Mouse (Mus musculus) heart, adult 2 months (tissue): ENCODE measurements around the gene Mob3b. TPM values are rescaled to one million over a fixed set of nuclear protein-coding genes. Genes with fewer than 3 reads are reported as not detected.
"Not testable (repeated sequence)": the region's sequence is repeated elsewhere in the genome, so short reads cannot be mapped to it uniquely, and the experiment has no call there.

Experiments used
- DNase-seq, 2 experiments: peaks; one replicate each; pipeline ENCODE4 v3.0.0; 2021
- H3K27ac ChIP-seq: fragments of 200-600 bp; 2 replicates; pipeline ENCODE4 v1.8.1; 2022
- H3K27me3 ChIP-seq: fragments of 200-500 bp; 2 replicates; pipeline ENCODE4 v1.6.1; 2012; ENCODE audit warnings: mild to moderate bottlenecking, low read length, inconsistent platforms, mixed read lengths; ENCODE audit not compliant: control insufficient read depth, insufficient read depth
- H3K36me3 ChIP-seq: fragments of 200-500 bp; 2 replicates; pipeline ENCODE4 v1.6.1; 2012; ENCODE audit warnings: low read length, inconsistent platforms; ENCODE audit not compliant: control insufficient read depth, insufficient read depth
- H3K4me1 ChIP-seq: fragments of 200-500 bp; 2 replicates; pipeline ENCODE4 v1.6.1; 2011; ENCODE audit warnings: low read length; ENCODE audit not compliant: control insufficient read depth, insufficient read depth
- H3K4me3 ChIP-seq: fragments of 200-600 bp; 2 replicates; pipeline ENCODE4 v1.8.1; 2022
- H3K79me2 ChIP-seq: fragments of 200-500 bp; replicated peaks from 2 replicates; pipeline ENCODE4 v1.6.1; 2012; ENCODE audit warnings: mild to moderate bottlenecking, inconsistent platforms, low read length, moderate library complexity, mixed read lengths; ENCODE audit not compliant: control insufficient read depth, insufficient read depth
- H3K9ac ChIP-seq: fragments of 200-500 bp; 2 replicates; pipeline ENCODE4 v1.6.1; 2012; ENCODE audit warnings: low read depth, mild to moderate bottlenecking, control low read depth, inconsistent platforms, low read length, mixed read lengths
- CTCF ChIP-seq: fragments of 200-600 bp; IDR thresholded peaks from 2 replicates; pipeline ENCODE4 v1.8.1; 2022; ENCODE audit warnings: antibody characterized with exemption, mild to moderate bottlenecking, moderate library complexity
- EP300 ChIP-seq: fragments of 200-500 bp; IDR thresholded peaks from 2 replicates; pipeline ENCODE4 v1.6.1; 2011; ENCODE audit warnings: low read depth, low read length, control low read depth; ENCODE audit not compliant: insufficient read depth
- POLR2A ChIP-seq: fragments of 200-500 bp; IDR thresholded peaks from 2 replicates; pipeline ENCODE4 v1.6.1; 2011; ENCODE audit warnings: mild to moderate bottlenecking, low read depth, low read length, control low read depth; ENCODE audit not compliant: insufficient read depth
- WGBS: fragments of 180-500 bp; shearing (Covaris S2); methylation state at CpG from one replicate; pipeline ENCODE4 v1.1.7; 2018; 5-methylcytosine and 5-hydroxymethylcytosine counted together
- intact Hi-C: fragments of 180-260 bp; cut with DNase I; formaldehyde crosslinking; loops from one replicate; pipeline ENCODE4 v1.15.1; 2025
- polyA plus RNA-seq: library from polyadenylated mRNA; depleted of rRNA; stranded (reverse); fragments of >200 nt; gene quantifications from 2 replicates; pipeline ENCODE4 v1.2.3, GENCODE M21; 2012
- total RNA-seq, 2 experiments: library from RNA; stranded (reverse); gene quantifications; 2 replicates each; pipeline ENCODE4 v1.2.3; 2021

Mob3b gene
- total and polyA plus RNA-seq, 3 experiments: 0.66 to 1.4 (median 1.2) TPM

- DNase-seq: no peak
- Histone ChIP-seq H3K79me2 (no peaks in the 10 kb centered on the region), H3K4me1 (no peaks in the 10 kb centered on the region), H3K27me3 (no peaks in the 10 kb centered on the region), H3K36me3 (no peaks in the 10 kb centered on the region), H3K27ac (no peak overlapping the region), H3K4me3 (no peak overlapping the region), H3K9ac (no peak overlapping the region)
- intact Hi-C loops: loop anchor here (5.0 kb wide), 1 partner anchor 46 kb away; no protein-coding TSS in a partner anchor
- 65% methylated on average over 15 of the region's 15 CpGs for WGBS
- TF ChIP-seq CTCF (peak; percentile 57), EP300 (no peak), POLR2A (no peak)
Observed at GRCm38 (mm10) chr4:34960781-34961560, 196.3 kb downstream of the Mob3b start.

DNA sequence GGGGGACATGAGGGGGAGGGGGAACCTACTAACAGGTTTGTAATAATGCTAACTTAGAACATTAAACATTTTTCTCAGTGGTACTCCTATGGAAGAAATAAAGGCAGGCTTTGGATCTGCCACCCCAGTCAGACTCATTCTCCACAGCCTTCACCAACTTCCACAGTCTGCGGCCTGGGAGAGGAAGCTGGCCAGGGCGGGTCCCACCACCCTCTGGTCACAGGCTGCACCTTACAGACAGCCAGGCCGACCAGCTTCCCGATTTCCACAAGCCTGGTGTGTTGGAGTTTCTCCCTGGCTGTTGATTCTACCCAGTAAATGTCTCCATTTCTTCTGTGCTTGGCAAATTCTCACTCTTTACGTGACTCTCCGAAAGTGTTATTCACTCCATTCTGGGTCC, 197.8 kb downstream of the Mob3b start:
- H3K36me3 ChIP-seq: no peaks in the 10 kb centered on the region
- TF ChIP-seq CTCF (no peak), EP300 (no peak), POLR2A (no peak)
- H3K27ac ChIP-seq: no peak overlapping the region
- H3K79me2 ChIP-seq: no peaks in the 10 kb centered on the region
- H3K9ac ChIP-seq: no peak overlapping the region
- H3K4me3 ChIP-seq: no peak overlapping the region
- WGBS: 77% methylated on average over 6 of the region's 6 CpGs
- H3K4me1 ChIP-seq: no peaks in the 10 kb centered on the region
- intact Hi-C loops: loop anchor here (2.0 to 10.0 kb wide), 2 partner anchors 233 to 415 kb away; no protein-coding TSS in a partner anchor
- DNase-seq: peak in 1 of 2 experiments; percentile 33
- no peaks in the 10 kb centered on the region for H3K27me3 ChIP-seq

DNA sequence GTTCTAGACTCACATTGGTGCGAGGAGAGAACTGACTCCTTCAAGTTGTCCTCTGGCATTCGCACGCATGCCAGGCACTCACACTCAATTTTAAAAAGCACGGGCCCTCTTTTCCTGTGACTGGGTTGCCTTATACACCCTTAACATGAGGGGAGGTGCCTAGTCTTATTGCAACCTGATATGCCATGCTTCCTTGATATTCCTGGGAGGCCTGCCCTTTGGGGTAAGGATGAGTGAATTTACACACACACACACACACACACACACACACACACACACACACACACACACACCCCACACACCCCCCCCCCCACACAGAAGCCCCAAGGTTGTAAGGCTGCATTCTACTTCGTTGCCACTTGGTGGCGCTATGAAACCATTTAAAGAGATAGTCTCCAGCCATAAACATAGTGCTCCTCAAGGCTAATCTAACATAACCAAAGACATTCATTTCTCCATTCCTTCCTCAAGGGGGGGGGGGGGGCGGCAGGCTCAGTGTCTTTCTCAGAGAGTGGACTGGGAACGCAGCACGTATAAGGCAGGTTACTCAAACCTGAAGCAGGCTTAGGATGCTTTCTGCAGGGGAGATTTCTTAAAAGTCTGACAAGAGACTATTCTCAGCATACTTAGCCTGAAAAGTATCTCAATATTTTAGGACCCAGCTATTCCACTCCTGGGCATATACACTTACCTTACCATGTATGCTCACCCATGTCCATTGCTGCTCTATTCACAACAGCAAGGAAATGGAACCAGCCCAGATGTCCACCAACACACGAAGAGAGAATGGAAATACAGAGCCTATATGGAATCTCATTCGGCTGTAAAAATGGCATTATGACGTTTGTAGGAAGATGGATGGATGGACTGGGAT, 198.9 kb downstream of the Mob3b start:
- H3K36me3 ChIP-seq: no peaks in the 10 kb centered on the region
- intact Hi-C loops: loop anchor here (1.0 to 10.0 kb wide), 3 partner anchors 199 to 416 kb away; partner anchors contain the start of gene Mob3b
- H3K4me1 ChIP-seq: no peaks in the 10 kb centered on the region

DNA sequence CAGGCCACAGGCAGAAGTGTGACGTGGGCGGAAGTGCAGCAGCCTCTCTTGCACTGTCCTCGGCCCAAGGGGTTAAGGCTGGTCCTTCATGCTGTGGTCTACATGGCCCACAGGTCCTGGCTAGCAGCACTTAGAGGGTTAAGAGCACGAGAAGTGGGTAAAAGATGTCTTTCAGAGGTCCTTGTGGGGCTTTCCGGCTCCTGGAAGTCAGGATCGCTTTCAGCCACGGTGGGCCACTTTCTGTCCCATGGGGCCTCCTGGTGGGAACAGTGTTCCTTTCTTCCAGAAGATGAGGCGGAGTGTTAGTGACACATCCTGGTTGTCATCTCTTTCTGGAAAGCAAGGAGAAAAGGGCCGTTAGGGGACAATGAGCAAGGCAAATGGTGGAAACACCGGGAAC, 203.6 kb downstream of the Mob3b start:
- Histone ChIP-seq H3K27me3 (no peaks in the 10 kb centered on the region), H3K4me1 (no peaks in the 10 kb centered on the region), H3K79me2 (no peaks in the 10 kb centered on the region), H3K36me3 (no peaks in the 10 kb centered on the region), H3K9ac (no peak overlapping the region), H3K4me3 (no peak overlapping the region), H3K27ac (no peak overlapping the region)
- DNase-seq: no peak
- no peak for TF ChIP-seq POLR2A
- TF ChIP-seq EP300: no peak
- TF ChIP-seq CTCF: no peak
- WGBS: 79% methylated on average over 10 of the region's 10 CpGs
- intact Hi-C loops: loop anchor here (10.0 kb wide), 1 partner anchor 421 kb away; no protein-coding TSS in a partner anchor

More for the DNA sequence above, 198.9 kb downstream of the Mob3b start:
- WGBS: 41% methylated on average over 12 of the region's 12 CpGs
- peak; percentile 44 to 50 for DNase-seq
- TF ChIP-seq POLR2A: no peak
- no peak for TF ChIP-seq EP300
- peak; percentile 54 for TF ChIP-seq CTCF
- no peaks in the 10 kb centered on the region for H3K27me3 ChIP-seq
- H3K9ac ChIP-seq: no peak overlapping the region
- no peaks in the 10 kb centered on the region for H3K79me2 ChIP-seq
- no peak overlapping the region for H3K27ac ChIP-seq
- no peak overlapping the region for H3K4me3 ChIP-seq

GRCm38 (mm10) chr4:34947181-34947580, 210.1 kb downstream of the Mob3b start:
- H3K9ac ChIP-seq: no peak overlapping the region
- H3K79me2 ChIP-seq: no peaks in the 10 kb centered on the region
- no peak for TF ChIP-seq EP300
- no peak for TF ChIP-seq CTCF
- TF ChIP-seq POLR2A: no peak
- no peak for DNase-seq
- no peaks in the 10 kb centered on the region for H3K36me3 ChIP-seq
- no peak overlapping the region for H3K27ac ChIP-seq
- no peaks in the 10 kb centered on the region for H3K4me1 ChIP-seq
- no peaks in the 10 kb centered on the region for H3K27me3 ChIP-seq
- no peak overlapping the region for H3K4me3 ChIP-seq
- intact Hi-C loops: no loop called here

- WGBS: 92% methylated on average over 25 of the region's 25 CpGs
- Histone ChIP-seq H3K9ac (no peak overlapping the region), H3K27me3 (no peaks in the 10 kb centered on the region), H3K27ac (no peak overlapping the region), H3K79me2 (no peaks in the 10 kb centered on the region), H3K36me3 (no peaks in the 10 kb centered on the region), H3K4me3 (no peak overlapping the region), H3K4me1 (no peaks in the 10 kb centered on the region)
- intact Hi-C loops: no loop called here
- no peak for TF ChIP-seq CTCF
- no peak for TF ChIP-seq POLR2A
- TF ChIP-seq EP300: no peak
- no peak for DNase-seq
Observed at GRCm38 (mm10) chr4:34941046-34941445, 216.2 kb downstream of the Mob3b start.

DNA sequence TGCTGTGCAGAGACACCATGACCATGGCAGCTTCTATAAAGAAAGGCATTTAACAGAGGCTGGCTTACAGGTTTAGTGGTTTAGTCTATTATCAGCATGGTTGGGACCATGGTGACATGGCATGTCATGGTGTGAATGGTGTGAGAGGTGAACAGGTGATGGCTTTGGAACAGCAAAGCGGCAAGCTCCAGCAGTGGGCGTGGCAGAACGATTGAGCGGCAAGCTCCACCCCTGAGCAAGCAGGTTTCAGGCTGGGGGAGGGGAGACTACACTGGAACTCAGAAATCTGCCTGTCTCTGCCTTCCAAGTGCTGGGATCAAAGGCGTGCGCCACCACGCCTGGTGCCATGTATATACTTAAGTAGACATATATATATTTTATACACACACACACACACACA, 228.9 kb downstream of the Mob3b start:
- H3K79me2 ChIP-seq, DNase-seq, intact Hi-C loops, H3K4me3 ChIP-seq, H3K9ac ChIP-seq, H3K27ac ChIP-seq, H3K4me1 ChIP-seq, H3K36me3 ChIP-seq, H3K27me3 ChIP-seq: not testable (repeated sequence)
- 75% methylated on average over 7 of the region's 7 CpGs for WGBS
